Mouse (Mus musculus): ENCODE measurements around the gene Coq9. TPM values are rescaled to one million over a fixed set of nuclear protein-coding genes. Genes with fewer than 3 reads are reported as not detected.
"Not testable (repeated sequence)": the region's sequence is repeated elsewhere in the genome, so short reads cannot be mapped to it uniquely, and the experiment has no call there.

Coq9 gene
- total and polyA plus RNA-seq, 3 experiments = 48.5 to 82.2 (median 68.8) TPM

DNA sequence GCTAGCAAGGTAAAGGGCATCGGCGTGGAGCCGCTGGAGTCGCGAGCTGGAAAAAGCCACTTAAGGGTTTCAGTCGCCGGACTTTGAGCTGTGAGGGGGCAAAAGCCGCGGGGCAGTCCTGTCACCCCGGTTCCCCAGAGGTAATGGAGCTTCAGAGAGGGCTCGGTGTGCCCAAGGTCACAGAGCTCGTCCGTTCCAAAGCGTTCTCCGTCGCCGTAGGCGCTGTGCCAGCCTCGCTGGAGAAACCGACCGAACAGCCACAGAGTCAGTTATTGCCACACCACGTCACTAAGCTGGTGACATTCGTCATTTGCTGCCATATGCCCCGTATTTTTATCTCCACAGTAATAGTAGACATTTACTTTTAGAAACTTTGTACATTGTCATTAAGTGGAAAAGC, 479 bp downstream of the Coq9 start (continued):
- TF ChIP-seq MAZ (IDR thresholded peaks at IDR 0.05; ENCODE audit: low read depth, low read length) (no peak), RCOR1 (conservative IDR thresholded peaks at IDR 0.05; ENCODE audit: low read depth, low read length) (no peak), MYC (IDR thresholded peaks at IDR 0.05; ENCODE audit: low read depth, low read length) (0 out of 2 replicates have a peak, but pooled peaks have one; percentile 52), HCFC1 (IDR thresholded peaks at IDR 0.05; ENCODE audit: low read depth, low read length) (no peak), TCF12 (IDR thresholded peaks at IDR 0.05; ENCODE audit: low read depth, low read length) (no peak), CHD1 (IDR thresholded peaks at IDR 0.05; ENCODE audit: low read depth, low read length) (peak; percentile 89), ZC3H11A (IDR thresholded peaks at IDR 0.05; ENCODE audit: low read depth, low read length) (no peak), UBTF (IDR thresholded peaks at IDR 0.05; ENCODE audit: low read depth, low read length) (0 out of 2 replicates have a peak, but pooled peaks have one; percentile 15)

DNA sequence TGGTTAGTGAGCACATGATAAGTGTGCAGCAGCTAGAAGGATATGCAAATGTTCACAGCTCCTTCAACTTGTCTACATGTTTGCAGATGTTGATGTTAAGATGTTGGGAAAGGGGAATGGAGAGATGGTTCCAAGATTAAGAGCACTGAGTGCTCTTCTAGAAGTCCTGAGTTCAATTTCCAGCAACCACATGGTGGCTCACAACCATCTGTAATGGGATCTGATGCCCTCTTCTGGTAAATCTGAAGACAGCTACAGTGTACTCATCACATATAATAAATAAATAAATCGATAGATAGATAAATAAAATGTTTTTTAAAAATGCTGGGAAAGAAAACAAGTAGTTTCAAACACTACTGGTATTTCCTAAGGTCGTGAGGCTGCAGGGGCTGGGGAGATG, 3.1 kb downstream of the Coq9 start:
- Histone ChIP-seq H3K9me3 (replicated peaks; ENCODE audit: low read length) (no peaks in the 10 kb centered on the region), H3K4me2 (ENCODE audit: insufficient read depth, low read depth, poor library complexity, severe bottlenecking) (no peak overlapping the region), H3K4me3 (replicated peaks in 1 of 3; ENCODE audit: low read depth in 2 of 3, low read length in 2 of 3, poor library complexity in 1 of 3) (no peak overlapping the region), H3K79me2 (replicated peaks; ENCODE audit: control insufficient read depth, extremely low read depth, insufficient read depth, poor library complexity, severe bottlenecking) (peaks cover 17% of the 10 kb centered on the region), H3K9ac (ENCODE audit: insufficient read depth, low read depth) (no peak overlapping the region), H3K27ac (ENCODE audit: insufficient read depth, low read depth) (no peak overlapping the region), H3K4me1 (ENCODE audit: control insufficient read depth in 1 of 2, insufficient read depth in 2 of 2) (peaks cover 0 to 13% of the 10 kb centered on the region in 2 experiments; a peak in 2 of 4 replicates), H3K36me3 (replicated peaks in 1 of 2; ENCODE audit: control insufficient read depth in 1 of 2, insufficient read depth in 1 of 2, low read length in 1 of 2) (peaks cover 25 to 44% of the 10 kb centered on the region in 2 experiments), H3K27me3 (replicated peaks) (no peaks in the 10 kb centered on the region)
- DNase-seq (ENCODE audit: extremely low read depth) = no peak
- in situ Hi-C loops (cut with MboI; ENCODE audit: low pct_ligation_motif_present, low pct_unique_long_range_greater_than_20kb, low sequenced_read_pairs) = no loop called here
- TF ChIP-seq SIN3A (IDR thresholded peaks at IDR 0.05; ENCODE audit: low read length) = no peak
- TF ChIP-seq CTCF (conservative IDR thresholded peaks at IDR 0.05 in 1 of 2, IDR thresholded peaks at IDR 0.05 in 1 of 2; ENCODE audit: low read depth in 2 of 2, low read length in 2 of 2) = peak in 1 of 2 experiments; percentile 22; a peak in 1 of 4 replicates
- dilution Hi-C loops (cut with MboI; ENCODE audit: extremely low pct_ligation_motif_present, extremely low pct_unique_long_range_greater_than_20kb, low sequenced_read_pairs) = no loop called here

DNA sequence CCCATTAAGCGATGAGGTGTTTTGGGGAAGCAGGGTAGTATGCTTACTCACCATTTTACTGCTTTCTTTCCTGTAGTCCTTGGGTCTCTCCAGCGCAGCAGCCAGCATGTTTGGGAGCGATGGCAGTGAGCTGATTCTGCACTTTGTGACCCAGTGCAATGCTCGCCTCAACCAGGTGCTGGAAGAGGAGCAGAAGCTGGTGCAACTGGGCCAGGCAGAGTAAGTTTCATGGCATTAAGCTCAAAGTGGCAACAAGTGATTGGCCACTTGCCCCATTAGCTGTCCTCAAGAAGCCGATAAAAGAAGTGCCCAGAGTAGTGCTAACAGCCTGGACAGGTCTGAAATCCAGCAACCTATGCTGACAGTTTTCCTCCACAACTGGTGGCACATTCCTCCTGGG, 11.9 kb downstream of the Coq9 start:
- dilution Hi-C loops (cut with MboI; ENCODE audit: extremely low pct_ligation_motif_present, extremely low pct_unique_long_range_greater_than_20kb, low sequenced_read_pairs) (no loop called here), in situ Hi-C loops (cut with MboI; ENCODE audit: low pct_ligation_motif_present, low pct_unique_long_range_greater_than_20kb, low sequenced_read_pairs) (no loop called here)
- no peaks in the 10 kb centered on the region for H3K79me2 ChIP-seq (replicated peaks; ENCODE audit: control insufficient read depth, extremely low read depth, insufficient read depth, poor library complexity, severe bottlenecking)
- H3K9me3 ChIP-seq (replicated peaks; ENCODE audit: low read length) = no peaks in the 10 kb centered on the region
- no peak overlapping the region for H3K27ac ChIP-seq (ENCODE audit: insufficient read depth, low read depth)
- no peak overlapping the region for H3K4me2 ChIP-seq (ENCODE audit: insufficient read depth, low read depth, poor library complexity, severe bottlenecking)
- H3K9ac ChIP-seq (ENCODE audit: insufficient read depth, low read depth) = no peak overlapping the region
- DNase-seq (ENCODE audit: extremely low read depth) = no peak
- TF ChIP-seq USF1 (IDR thresholded peaks at IDR 0.05; ENCODE audit: low read depth, low read length) (no peak), MAFK (IDR thresholded peaks at IDR 0.05; ENCODE audit: insufficient replicate concordance, low read length) (no peak), POLR2A (IDR thresholded peaks at IDR 0.05; ENCODE audit: low read depth, low read length) (no peak), ZC3H11A (IDR thresholded peaks at IDR 0.05; ENCODE audit: low read depth, low read length) (no peak), ETS1 (conservative IDR thresholded peaks at IDR 0.05; ENCODE audit: low read depth, low read length) (no peak), ZKSCAN1 (IDR thresholded peaks at IDR 0.05; ENCODE audit: borderline replicate concordance, low read depth, low read length) (no peak), SIN3A (IDR thresholded peaks at IDR 0.05; ENCODE audit: low read length) (no peak), MEF2A (IDR thresholded peaks at IDR 0.05; ENCODE audit: borderline replicate concordance, low read depth, low read length) (no peak), RAD21 (IDR thresholded peaks at IDR 0.05; ENCODE audit: low read depth, low read length) (no peak)
- H3K4me1 ChIP-seq (ENCODE audit: control insufficient read depth in 1 of 2, insufficient read depth in 2 of 2) = no peaks in the 10 kb centered on the region
- H3K36me3 ChIP-seq (replicated peaks in 1 of 2; ENCODE audit: control insufficient read depth in 1 of 2, insufficient read depth in 1 of 2, low read length in 1 of 2) = peaks cover 75 to 90% of the 10 kb centered on the region in 2 experiments
- H3K4me3 ChIP-seq (replicated peaks in 1 of 3; ENCODE audit: low read depth in 2 of 3, low read length in 2 of 3, poor library complexity in 1 of 3) = no peak overlapping the region
- H3K27me3 ChIP-seq (replicated peaks) = no peaks in the 10 kb centered on the region

DNA sequence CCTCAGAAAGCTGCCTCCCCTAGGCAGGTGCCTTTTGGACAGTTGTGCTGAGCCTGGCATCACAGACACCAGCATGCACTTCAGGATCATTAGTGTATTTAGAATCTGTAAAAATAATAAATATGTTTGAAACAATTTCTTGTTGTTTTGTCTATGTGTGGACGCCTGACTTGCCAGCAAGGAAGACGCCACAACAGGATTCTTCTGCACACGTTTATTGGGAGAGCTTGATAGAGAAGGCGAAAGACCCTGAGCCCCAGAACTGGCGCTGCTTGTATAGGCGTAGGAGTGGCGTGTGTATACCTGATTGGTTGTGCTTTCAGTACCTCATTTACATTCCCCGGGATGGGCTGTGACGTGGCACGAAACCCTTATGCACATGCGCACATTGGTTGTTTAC, 16.6 kb downstream of the Coq9 start:
- H3K27ac ChIP-seq (ENCODE audit: insufficient read depth, low read depth); H3K4me3 ChIP-seq (replicated peaks in 1 of 3; ENCODE audit: low read depth in 2 of 3, low read length in 2 of 3, poor library complexity in 1 of 3); dilution Hi-C loops (cut with MboI; ENCODE audit: extremely low pct_ligation_motif_present, extremely low pct_unique_long_range_greater_than_20kb, low sequenced_read_pairs); H3K27me3 ChIP-seq (replicated peaks); H3K9ac ChIP-seq (ENCODE audit: insufficient read depth, low read depth); DNase-seq (ENCODE audit: extremely low read depth); in situ Hi-C loops (cut with MboI; ENCODE audit: low pct_ligation_motif_present, low pct_unique_long_range_greater_than_20kb, low sequenced_read_pairs); H3K9me3 ChIP-seq (replicated peaks; ENCODE audit: low read length); H3K4me2 ChIP-seq (ENCODE audit: insufficient read depth, low read depth, poor library complexity, severe bottlenecking): not testable (repeated sequence)
- Histone ChIP-seq H3K36me3 (replicated peaks in 1 of 2; ENCODE audit: control insufficient read depth in 1 of 2, insufficient read depth in 1 of 2, low read length in 1 of 2) (peaks cover 45 to 67% of the 10 kb centered on the region in 2 experiments), H3K4me1 (ENCODE audit: control insufficient read depth in 1 of 2, insufficient read depth in 2 of 2) (peaks cover 4 to 15% of the 10 kb centered on the region in 2 experiments), H3K79me2 (replicated peaks; ENCODE audit: control insufficient read depth, extremely low read depth, insufficient read depth, poor library complexity, severe bottlenecking) (peaks cover 22% of the 10 kb centered on the region)

Measured in CH12.LX (cell line).